Mouse (Mus musculus): ENCODE data around the gene Pi4kb. TPM values are rescaled to one million over a fixed set of nuclear protein-coding genes. Genes with fewer than 3 reads are reported as not detected.

The Pi4kb gene
- polyA plus RNA-seq, 1 experiment from 2014 or later, result 21.4 TPM

- Histone ChIP-seq H3K9me3 (replicated peaks) (no peaks in the 10 kb centered on the region), H3K36me3 (peaks cover 29% of the 10 kb centered on the region), H3K27ac (replicated peaks) (no peak overlapping the region), H3K4me3 (no peak overlapping the region), H3K4me1 (peaks cover 3% of the 10 kb centered on the region; the same call in 1 of the 2 replicates), H3K27me3 (ENCODE audit: low read depth, poor library complexity, severe bottlenecking) (no peaks in the 10 kb centered on the region)
- DNase-seq (ENCODE audit: low spot score), result no peak
- WGBS, result 61% methylated on average over 10 of the region's 10 CpGs
These were observed 80.1 kb downstream of the Pi4kb start for GRCm38 (mm10) chr3:95054481-95055260.

GRCm38 (mm10) chr3:95056275-95056674, 81.7 kb downstream of the Pi4kb start:
- Histone ChIP-seq H3K36me3 (peaks cover 45% of the 10 kb centered on the region), H3K4me3 (no peak overlapping the region), H3K27me3 (ENCODE audit: low read depth, poor library complexity, severe bottlenecking) (no peaks in the 10 kb centered on the region), H3K27ac (replicated peaks) (no peak overlapping the region), H3K4me1 (peaks cover 3% of the 10 kb centered on the region; the same call in 1 of the 2 replicates), H3K9me3 (replicated peaks) (no peaks in the 10 kb centered on the region)
- whole genome bisulfite sequencing, result 95% methylated on average over 7 of the region's 7 CpGs
- no peak for DNase-seq (ENCODE audit: low spot score)

Small RNA genes lying within 50 kb of the gene (microRNA-seq; reads per million reads assigned to microRNA genes)
- 1.2 reads per million for gene Mir7013

Other genes with a start within 250 kb of the Pi4kb start
- 5.7 and 5.9 TPM in 2 replicates for gene Cgn, start 188.2 kb upstream of the Pi4kb start, polyA plus RNA-seq (2016; fragmentation: Nextera tagmentation; extraction: Ambion mirVana)
- gene Pogz, start 137.2 kb upstream of the Pi4kb start, polyA plus RNA-seq (2016; fragmentation: Nextera tagmentation; extraction: Ambion mirVana), result 17.9 and 21.7 TPM in 2 replicates
- gene Psmb4, start 87.8 kb upstream of the Pi4kb start, polyA plus RNA-seq (2016; fragmentation: Nextera tagmentation; extraction: Ambion mirVana), result 349 and 357 TPM in 2 replicates
- 4.1 and 4.2 TPM in 2 replicates for gene Selenbp1, start 41.7 kb upstream of the Pi4kb start, polyA plus RNA-seq (2016; fragmentation: Nextera tagmentation; extraction: Ambion mirVana)
- 4.9 and 5.1 TPM in 2 replicates for gene Rfx5, start 20.7 kb upstream of the Pi4kb start, polyA plus RNA-seq (2016; fragmentation: Nextera tagmentation; extraction: Ambion mirVana)
- 40.0 and 42.2 TPM in 2 replicates for gene Zfp687, start 40.7 kb downstream of the Pi4kb start, polyA plus RNA-seq (2016; fragmentation: Nextera tagmentation; extraction: Ambion mirVana)
- gene Psmd4, start 67.9 kb downstream of the Pi4kb start, polyA plus RNA-seq (2016; fragmentation: Nextera tagmentation; extraction: Ambion mirVana), result 341 and 345 TPM in 2 replicates
- gene Pip5k1a, start 132.2 kb downstream of the Pi4kb start, polyA plus RNA-seq (2016; fragmentation: Nextera tagmentation; extraction: Ambion mirVana), result 18.0 and 18.7 TPM in 2 replicates
- 278 and 290 TPM in 2 replicates for gene Vps72, start 136.3 kb downstream of the Pi4kb start, polyA plus RNA-seq (2016; fragmentation: Nextera tagmentation; extraction: Ambion mirVana)
- 0.27 and 0.88 TPM in 2 replicates for gene Tmod4, start 149.7 kb downstream of the Pi4kb start, polyA plus RNA-seq (2016; fragmentation: Nextera tagmentation; extraction: Ambion mirVana)
- 79.5 and 88.6 TPM in 2 replicates for gene Scnm1, start 159.3 kb downstream of the Pi4kb start, polyA plus RNA-seq (2016; fragmentation: Nextera tagmentation; extraction: Ambion mirVana)
- 13.5 and 17.0 TPM in 2 replicates for gene Lysmd1, start 159.4 kb downstream of the Pi4kb start, polyA plus RNA-seq (2016; fragmentation: Nextera tagmentation; extraction: Ambion mirVana)
- 1.8 and 3.0 TPM in 2 replicates for gene Tnfaip8l2, start 167.6 kb downstream of the Pi4kb start, polyA plus RNA-seq (2016; fragmentation: Nextera tagmentation; extraction: Ambion mirVana)
- gene Sema6c, start 185.7 kb downstream of the Pi4kb start, polyA plus RNA-seq (2016; fragmentation: Nextera tagmentation; extraction: Ambion mirVana), result 7.6 and 10.8 TPM in 2 replicates
- 10.6 and 11.3 TPM in 2 replicates for gene Gabpb2, start 243.2 kb downstream of the Pi4kb start, polyA plus RNA-seq (2016; fragmentation: Nextera tagmentation; extraction: Ambion mirVana)

Measured in midbrain, embryonic 10.5 days (tissue).